Mouse (Mus musculus) layer of hippocampus, adult 9-10 months (tissue): ENCODE data around the gene Snf8.
A peak's percentile ranks its signal among the peaks of the same experiment; 100 is the strongest.

ENCODE experiments used
- DNase-seq: peaks from one replicate; pipeline ENCODE4 v3.0.0; 2022; ENCODE audit warnings: low spot score

Snf8 gene

DNA sequence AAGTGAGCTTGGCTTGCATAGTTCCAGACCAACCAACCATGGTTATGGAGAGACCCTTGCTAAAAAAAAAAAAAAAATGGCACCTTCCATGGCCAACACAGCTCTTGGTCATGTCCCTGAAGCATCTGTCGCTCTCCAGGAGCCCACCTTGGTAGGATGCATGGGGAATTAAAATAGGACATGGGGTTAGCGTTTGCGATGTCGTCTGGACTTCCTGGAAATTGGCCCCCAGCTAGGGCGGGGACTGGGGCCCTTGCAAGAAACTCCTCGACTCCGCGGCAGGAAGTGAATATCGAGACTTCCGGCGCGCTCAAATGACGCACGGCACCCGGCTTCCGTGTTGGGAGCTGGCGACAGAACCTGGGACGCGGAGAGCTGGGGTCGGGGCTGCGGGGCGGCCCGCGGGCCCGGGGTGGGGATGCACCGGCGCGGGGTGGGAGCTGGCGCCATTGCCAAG is at the start of gene Snf8:
Snf8 (plus strand) TSS at position 290 of the 457 bp plus-strand sequence.
- DNase-seq = peak; percentile 88

GRCm38 (mm10) chr11:95987854-95988447 is 46.7 kb upstream of the Snf8 start:
- no peak for DNase-seq

- no peak for DNase-seq
Measured at GRCm38 (mm10) chr11:95988533-95988932, 46.2 kb upstream of the Snf8 start.

DNA sequence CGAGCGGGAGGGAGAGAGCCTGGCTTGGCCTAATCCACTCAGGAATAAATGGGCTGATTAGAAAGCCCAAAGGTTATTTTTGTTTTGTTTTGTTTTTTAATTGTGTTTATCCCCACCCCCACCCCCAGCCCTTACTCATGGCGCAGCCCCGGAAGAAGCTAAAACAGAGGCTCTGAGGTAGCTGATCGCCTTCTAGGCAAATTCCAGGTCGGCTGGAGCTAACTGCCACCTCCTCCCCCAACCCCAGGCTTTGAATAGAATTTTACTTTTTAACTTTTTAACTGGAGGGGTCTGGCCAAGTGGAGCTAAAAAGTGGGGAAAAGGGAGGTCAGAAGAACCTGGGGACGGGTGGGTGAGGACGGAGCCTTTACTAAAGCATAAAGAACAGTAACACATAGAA is 44.8 kb upstream of the Snf8 start:
- DNase-seq = no peak

GRCm38 (mm10) chr11:95990431-95990830 is 44.3 kb upstream of the Snf8 start:
- no peak for DNase-seq

- DNase-seq = no peak
Measured at GRCm38 (mm10) chr11:95990886-95991708, 43.6 kb upstream of the Snf8 start.

DNA sequence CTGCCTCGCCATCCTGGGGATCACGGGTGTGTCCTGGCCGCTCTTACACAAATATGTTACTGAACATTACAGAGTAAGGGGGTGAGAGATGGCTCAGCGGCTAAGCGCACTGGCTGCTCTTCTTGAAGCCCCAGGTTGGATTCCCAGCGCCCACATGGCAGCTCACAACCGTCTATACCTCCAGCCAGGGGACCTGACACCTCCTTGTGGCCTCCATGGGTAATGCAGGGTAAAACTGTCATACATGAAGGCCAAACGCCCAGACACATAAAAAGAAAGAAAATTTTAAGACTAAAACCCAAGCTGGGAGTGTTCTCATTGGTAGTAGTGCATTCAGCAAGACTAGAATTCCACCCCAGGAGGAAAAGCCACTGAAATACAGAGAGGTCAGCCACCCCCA is 40.5 kb upstream of the Snf8 start:
- no peak for DNase-seq

- no peak for DNase-seq
Measured at GRCm38 (mm10) chr11:96003100-96003900, 31.4 kb upstream of the Snf8 start.

DNA sequence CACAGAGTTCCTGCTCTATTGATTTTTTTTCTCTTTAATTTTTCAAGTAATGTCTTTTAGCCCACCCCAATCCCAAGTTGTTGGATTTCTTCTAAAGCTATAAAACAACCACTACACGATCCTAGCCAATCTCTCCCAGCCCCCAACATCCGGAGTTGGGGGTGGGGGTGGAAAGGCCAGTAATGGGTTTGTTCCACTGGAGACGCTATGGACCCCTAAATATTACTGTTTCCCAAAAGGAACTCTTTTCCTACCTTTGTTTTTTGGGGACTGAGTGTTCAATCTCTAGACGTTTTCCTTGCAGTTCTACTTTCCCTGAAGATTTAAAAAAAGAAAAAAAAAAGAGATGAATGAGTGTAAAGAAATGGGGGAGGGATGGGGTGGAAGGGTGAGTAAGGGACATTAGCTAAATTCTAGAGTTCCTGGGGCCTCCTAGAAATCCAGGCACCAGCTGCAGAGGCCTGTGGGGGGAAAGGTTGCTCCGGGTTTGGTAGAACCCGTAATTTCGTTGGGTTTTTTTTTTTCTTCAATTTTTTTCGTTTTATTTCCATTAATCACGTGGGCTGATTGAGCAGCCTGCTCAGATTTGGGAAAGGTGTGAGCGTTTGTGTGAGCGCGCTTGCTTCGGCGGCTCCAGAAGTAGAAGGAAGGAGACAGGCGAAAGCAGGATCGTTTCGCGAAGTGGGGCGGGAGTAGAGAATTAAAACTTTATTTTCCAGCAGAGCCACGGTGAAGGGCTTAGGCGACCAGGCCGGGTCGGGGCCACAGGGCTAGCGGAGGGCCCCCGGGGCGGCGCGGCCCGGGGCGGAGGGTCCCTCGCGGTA is 30.5 kb upstream of the Snf8 start:
- no peak for DNase-seq

GRCm38 (mm10) chr11:96004793-96005402 is 29.8 kb upstream of the Snf8 start:
- no peak for DNase-seq

GRCm38 (mm10) chr11:96005403-96006271 is 29.0 kb upstream of the Snf8 start, which contains the start of gene Igf2bp1:
TSS of gene Igf2bp1 (minus strand) at chr11:96005940.
- DNase-seq = no peak

GRCm38 (mm10) chr11:96006367-96006851 is 28.3 kb upstream of the Snf8 start:
- no peak for DNase-seq

GRCm38 (mm10) chr11:96006852-96007515 is 27.7 kb upstream of the Snf8 start:
- no peak for DNase-seq

- no peak for DNase-seq
Measured at GRCm38 (mm10) chr11:96007516-96008235, 27.0 kb upstream of the Snf8 start.

- DNase-seq = no peak
Measured at GRCm38 (mm10) chr11:96008827-96009226, 25.9 kb upstream of the Snf8 start.

DNA sequence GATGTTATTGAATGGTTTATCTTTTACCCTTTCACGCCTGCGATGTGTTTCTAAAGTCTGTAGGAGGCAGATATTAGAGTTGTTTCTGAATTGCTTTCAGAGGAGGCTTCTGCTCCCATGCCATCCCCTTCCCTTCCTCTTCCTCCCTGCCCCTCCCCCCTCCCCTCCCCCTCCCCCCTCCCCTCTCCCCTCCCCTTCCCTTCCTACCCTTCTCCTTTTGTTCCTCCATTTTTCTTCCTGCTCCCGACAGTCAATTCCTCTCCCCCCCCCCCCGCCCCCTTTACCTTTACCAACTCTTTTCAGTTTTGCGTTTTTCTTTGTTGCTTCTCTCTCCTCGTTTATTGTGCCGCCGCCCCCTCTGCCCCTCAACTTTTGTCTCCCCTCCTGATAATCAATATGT is 22.7 kb upstream of the Snf8 start:
- DNase-seq = no peak

GRCm38 (mm10) chr11:96015421-96015820 is 19.3 kb upstream of the Snf8 start:
- no peak for DNase-seq

DNA sequence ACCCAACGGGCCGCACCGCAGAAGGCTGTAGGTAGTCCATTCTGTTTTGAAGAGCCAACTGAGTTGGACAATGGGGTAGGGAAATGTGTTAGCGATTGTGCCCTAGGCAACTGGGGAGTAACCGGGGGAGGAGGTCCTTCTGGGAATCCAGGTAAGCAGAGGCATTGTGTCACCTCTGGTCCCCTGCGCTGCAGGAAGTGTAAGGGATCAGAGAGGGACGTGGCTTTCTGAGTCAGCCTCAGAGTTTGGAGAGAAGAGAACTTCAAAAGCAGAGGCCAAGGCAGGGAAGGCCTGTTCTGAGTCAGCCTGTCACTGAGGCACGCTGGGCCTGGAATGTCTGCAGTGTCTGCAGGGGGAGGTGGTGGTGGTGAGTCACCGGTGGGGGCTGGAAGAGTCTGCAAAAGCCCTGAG is 16.7 kb upstream of the Snf8 start:
- no peak for DNase-seq

DNA sequence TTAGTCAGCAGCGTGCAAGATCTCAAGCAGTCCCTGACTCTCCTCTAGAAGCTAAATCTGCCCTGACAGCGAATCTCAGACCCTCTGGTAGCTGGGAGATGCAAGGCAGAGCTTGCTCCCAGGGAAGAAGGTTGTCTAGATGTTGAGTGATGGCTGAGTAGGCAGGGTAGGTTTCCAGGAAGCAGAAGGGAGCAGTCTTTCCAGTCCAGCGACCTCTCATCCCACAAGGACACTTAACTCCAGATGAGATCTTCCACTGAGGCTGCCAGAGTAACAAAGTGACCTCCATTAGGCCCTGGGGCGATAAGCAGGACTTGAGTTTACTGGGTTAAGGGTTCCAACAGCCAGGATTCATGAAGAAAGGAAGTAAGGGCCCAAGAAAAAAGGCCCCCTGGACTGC is 14.1 kb upstream of the Snf8 start:
- DNase-seq = no peak
